Mouse (Mus musculus) erythroblast, embryonic 14.5 days (primary cell): ENCODE results near the gene Pdhx. TPM values are rescaled to one million over a fixed set of nuclear protein-coding genes. Genes with fewer than 3 reads are reported as not detected.

Source experiments
- H3K27me3 ChIP-seq: 2 replicates; pipeline ENCODE4 v1.6.1; 2012; ENCODE audit warnings: inconsistent platforms; ENCODE audit not compliant: control insufficient read depth
- H3K36me3 ChIP-seq: 2 replicates; pipeline ENCODE4 v1.6.1; 2012; ENCODE audit warnings: mild to moderate bottlenecking, inconsistent platforms; ENCODE audit not compliant: control insufficient read depth
- H3K4me1 ChIP-seq: 2 replicates; pipeline ENCODE4 v1.6.1; 2012; ENCODE audit warnings: inconsistent platforms; ENCODE audit not compliant: control insufficient read depth
- H3K4me3 ChIP-seq: replicated peaks from 2 replicates; pipeline ENCODE3; 2012; ENCODE audit warnings: moderate library complexity, mild to moderate bottlenecking, inconsistent platforms
- H3K9me3 ChIP-seq: 2 replicates; pipeline ENCODE4 v1.6.1; 2012; ENCODE audit warnings: low read length, inconsistent platforms, mixed read lengths; ENCODE audit not compliant: control insufficient read depth
- GATA1 ChIP-seq: IDR thresholded peaks from 2 replicates; pipeline ENCODE4 v1.6.1; 2012; ENCODE audit warnings: low read length, inconsistent platforms, mixed read lengths
- TAL1 ChIP-seq: IDR thresholded peaks from 3 replicates; pipeline ENCODE4 v1.6.1; 2012; ENCODE audit warnings: low read length, inconsistent platforms, mixed read lengths
- polyA plus RNA-seq: library from polyadenylated mRNA; stranded (reverse); fragments of >175 nt; gene quantifications from 2 replicates; pipeline ENCODE4 v1.2.3, GENCODE M21; 2012

The Pdhx gene
- polyA plus RNA-seq, 1 experiment: 0.39 TPM

GRCm38 (mm10) chr2:103067552-103068207 lies 5.6 kb downstream of the Pdhx start:
- Histone ChIP-seq H3K4me1 (peaks cover 31% of the 10 kb centered on the region), H3K36me3 (peaks cover 11% of the 10 kb centered on the region), H3K9me3 (no peaks in the 10 kb centered on the region), H3K4me3 (no peak overlapping the region), H3K27me3 (no peaks in the 10 kb centered on the region)
- TF ChIP-seq GATA1: no peak
- no peak for TF ChIP-seq TAL1

- no peaks in the 10 kb centered on the region for H3K9me3 ChIP-seq
- peaks cover 24% of the 10 kb centered on the region for H3K4me1 ChIP-seq
- H3K27me3 ChIP-seq: no peaks in the 10 kb centered on the region
- no peak overlapping the region for H3K4me3 ChIP-seq
- no peak for TF ChIP-seq TAL1
- TF ChIP-seq GATA1: no peak
- peaks cover 11% of the 10 kb centered on the region for H3K36me3 ChIP-seq
Observed at GRCm38 (mm10) chr2:103066683-103067551, 6.4 kb downstream of the Pdhx start.

GRCm38 (mm10) chr2:103062865-103063264 lies 10.4 kb downstream of the Pdhx start:
- TF ChIP-seq TAL1 (no peak), GATA1 (no peak)
- H3K9me3 ChIP-seq: no peaks in the 10 kb centered on the region
- no peak overlapping the region for H3K4me3 ChIP-seq

GRCm38 (mm10) chr2:103058266-103058665 lies 15.0 kb downstream of the Pdhx start:
- Histone ChIP-seq H3K36me3 (peaks cover 23% of the 10 kb centered on the region), H3K4me1 (peaks cover 3% of the 10 kb centered on the region; the same call in 1 of the 2 replicates), H3K27me3 (no peaks in the 10 kb centered on the region), H3K9me3 (no peaks in the 10 kb centered on the region), H3K4me3 (no peak overlapping the region)
- TF ChIP-seq GATA1: no peak
- no peak for TF ChIP-seq TAL1

More at GRCm38 (mm10) chr2:103062865-103063264, 10.4 kb downstream of the Pdhx start:
- H3K36me3 ChIP-seq: peaks cover 6% of the 10 kb centered on the region
- H3K27me3 ChIP-seq: no peaks in the 10 kb centered on the region
- peaks cover 3% of the 10 kb centered on the region; the same call in 1 of the 2 replicates for H3K4me1 ChIP-seq

GRCm38 (mm10) chr2:103055820-103056219 lies 17.5 kb downstream of the Pdhx start:
- H3K4me3 ChIP-seq: no peak overlapping the region
- TF ChIP-seq GATA1 (no peak), TAL1 (no peak)
- H3K9me3 ChIP-seq: no peaks in the 10 kb centered on the region
- no peaks in the 10 kb centered on the region for H3K27me3 ChIP-seq
- H3K36me3 ChIP-seq: peaks cover 29% of the 10 kb centered on the region
- H3K4me1 ChIP-seq: no peaks in the 10 kb centered on the region

- no peak for TF ChIP-seq GATA1
- no peak for TF ChIP-seq TAL1
- no peaks in the 10 kb centered on the region for H3K4me1 ChIP-seq
- H3K9me3 ChIP-seq: no peaks in the 10 kb centered on the region
- H3K4me3 ChIP-seq: no peak overlapping the region
- no peaks in the 10 kb centered on the region for H3K27me3 ChIP-seq
- peaks cover 20% of the 10 kb centered on the region for H3K36me3 ChIP-seq
Observed at GRCm38 (mm10) chr2:103051937-103052893, 21.1 kb downstream of the Pdhx start.

- Histone ChIP-seq H3K4me1 (no peaks in the 10 kb centered on the region), H3K36me3 (peaks cover 22% of the 10 kb centered on the region), H3K27me3 (no peaks in the 10 kb centered on the region), H3K9me3 (no peaks in the 10 kb centered on the region), H3K4me3 (no peak overlapping the region)
- no peak for TF ChIP-seq GATA1
- TF ChIP-seq TAL1: no peak
Observed at GRCm38 (mm10) chr2:103045286-103045685, 28.0 kb downstream of the Pdhx start.

GRCm38 (mm10) chr2:103040896-103041295 lies 32.4 kb downstream of the Pdhx start:
- Histone ChIP-seq H3K27me3 (no peaks in the 10 kb centered on the region), H3K9me3 (no peaks in the 10 kb centered on the region), H3K4me3 (no peak overlapping the region), H3K4me1 (no peaks in the 10 kb centered on the region), H3K36me3 (peaks cover 44% of the 10 kb centered on the region)
- TF ChIP-seq GATA1: no peak
- no peak for TF ChIP-seq TAL1

GRCm38 (mm10) chr2:103037831-103038230 lies 35.5 kb downstream of the Pdhx start:
- no peak overlapping the region for H3K4me3 ChIP-seq
- H3K27me3 ChIP-seq: no peaks in the 10 kb centered on the region
- peaks cover 52% of the 10 kb centered on the region for H3K36me3 ChIP-seq
- no peaks in the 10 kb centered on the region for H3K4me1 ChIP-seq
- no peak for TF ChIP-seq GATA1
- no peak for TF ChIP-seq TAL1
- H3K9me3 ChIP-seq: no peaks in the 10 kb centered on the region
